Mouse (Mus musculus) heart, postnatal 0 days (tissue): ENCODE measurements around the gene Tnip2.

Source experiments
- CTCF ChIP-seq: IDR thresholded peaks from 2 replicates; pipeline ENCODE4 v1.5.1; 2016; ENCODE audit warnings: antibody characterized with exemption, control low read depth, low read depth
- EP300 ChIP-seq: IDR thresholded peaks from 2 replicates; pipeline ENCODE4 v1.6.1; 2016; ENCODE audit warnings: antibody characterized with exemption, low read depth

DNA sequence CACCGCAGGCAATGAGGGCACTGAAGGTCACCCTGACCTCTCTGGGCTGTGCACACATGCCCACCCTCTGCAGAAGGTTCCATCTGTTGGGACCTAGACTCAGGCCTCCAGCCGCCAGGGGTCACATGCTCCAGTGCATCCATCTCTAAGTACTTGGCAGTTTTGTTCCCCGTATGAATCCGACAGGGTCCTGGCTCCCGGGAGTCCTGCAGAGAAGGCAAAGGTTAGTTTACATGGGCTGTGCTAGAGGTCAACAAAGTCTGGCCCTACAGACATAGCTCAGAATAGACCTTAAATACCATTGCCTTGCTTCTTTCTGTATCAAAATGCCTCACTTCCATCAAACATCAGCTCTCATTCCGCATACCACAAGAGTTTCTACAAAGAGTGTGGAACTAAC, 17.0 kb downstream of the Tnip2 start:
- TF ChIP-seq EP300 (no peak), CTCF (no peak)
